Mouse (Mus musculus): ENCODE results near the gene Eme1. TPM values are rescaled to one million over a fixed set of nuclear protein-coding genes. Genes with fewer than 3 reads are reported as not detected.

The Eme1 gene
- polyA plus RNA-seq, 1 experiment from 2014 or later: 6.9 TPM

DNA sequence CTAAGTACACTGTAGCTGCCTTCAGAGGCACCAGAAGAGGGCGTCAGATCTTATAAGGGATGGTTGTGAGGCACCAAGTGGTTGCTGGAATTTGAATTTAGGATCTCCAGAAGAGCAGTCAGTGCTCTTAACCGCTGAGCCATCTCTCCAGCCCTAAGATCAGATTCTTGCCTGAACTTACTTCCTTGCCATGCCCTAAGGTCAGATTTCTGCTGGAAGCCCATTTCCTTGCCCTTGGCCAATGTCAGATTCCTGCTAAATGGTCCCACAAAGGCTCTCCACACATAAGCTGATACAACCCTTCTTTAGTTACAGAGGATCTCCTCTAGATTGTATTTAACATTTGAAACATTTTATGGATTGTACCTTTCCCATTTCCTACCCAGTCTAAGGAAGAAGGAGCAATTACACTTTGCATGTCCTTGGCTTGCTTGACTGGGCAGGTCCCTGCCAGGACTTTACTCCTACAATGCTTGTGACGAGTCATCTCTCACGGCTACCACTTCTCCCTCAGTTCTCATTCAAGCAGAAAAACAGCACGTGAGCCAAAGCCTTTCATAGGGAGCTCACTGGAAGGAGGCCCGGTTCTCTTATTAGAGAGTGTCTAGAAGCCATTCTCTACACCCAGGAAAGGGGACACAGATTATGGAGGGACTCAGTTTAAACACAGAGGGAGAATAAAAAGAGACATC, 32.9 kb downstream of the Eme1 start:
- in situ Hi-C loops (cut with MboI; ENCODE audit: low pct_unique_long_range_greater_than_20kb): no loop called here
- no peak for TF ChIP-seq CTCF (IDR thresholded peaks at IDR 0.05)
- no peaks in the 10 kb centered on the region for H3K27me3 ChIP-seq
- CTCF ChIA-PET: interaction anchor here (1.0 to 3.2 kb wide), 5 partner anchors 10 to 72 kb away, joined by 3 to 38 read pairs (median 5); partner anchors contain the start of genes Lrrc59 and Rsad1
- DNase-seq (ENCODE audit: low read depth, low spot score) (no peak), ATAC-seq (peak; percentile 17)
- POLR2A ChIA-PET: interaction anchor here (1.0 kb wide), 2 partner anchors 8 to 9 kb away, joined by 3 to 5 read pairs; partner anchors contain the start of gene Lrrc59

DNA sequence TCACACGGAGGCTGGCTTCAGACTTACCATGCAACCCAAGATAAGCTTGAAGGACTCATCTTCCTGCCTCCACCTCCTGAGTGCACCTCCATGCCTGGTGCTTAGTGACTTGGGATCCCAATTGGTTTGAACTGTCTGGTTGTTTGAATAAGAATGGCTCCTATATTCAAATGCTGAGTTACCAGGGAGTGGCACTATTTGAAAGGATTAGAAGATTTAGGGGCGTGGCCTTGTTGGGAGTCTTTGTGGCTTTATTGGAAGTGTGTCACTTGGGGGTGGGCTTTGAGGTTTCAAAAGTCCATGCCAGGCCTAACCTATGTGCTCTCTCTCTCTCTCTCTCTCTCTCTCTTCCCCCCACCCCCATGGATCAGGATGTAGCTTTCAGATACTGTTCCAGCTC, 36.1 kb downstream of the Eme1 start:
- ATAC-seq (no peak), DNase-seq (ENCODE audit: low read depth, low spot score) (no peak)
- no peak for TF ChIP-seq CTCF (IDR thresholded peaks at IDR 0.05)
- POLR2A ChIA-PET: no interaction called here
- CTCF ChIA-PET: interaction anchor here (1.2 kb wide), 1 partner anchor 12 kb away, joined by 4 read pairs; the partner anchor contains the start of gene Lrrc59
- in situ Hi-C loops (cut with MboI; ENCODE audit: low pct_unique_long_range_greater_than_20kb): no loop called here
- H3K27me3 ChIP-seq: no peaks in the 10 kb centered on the region

DNA sequence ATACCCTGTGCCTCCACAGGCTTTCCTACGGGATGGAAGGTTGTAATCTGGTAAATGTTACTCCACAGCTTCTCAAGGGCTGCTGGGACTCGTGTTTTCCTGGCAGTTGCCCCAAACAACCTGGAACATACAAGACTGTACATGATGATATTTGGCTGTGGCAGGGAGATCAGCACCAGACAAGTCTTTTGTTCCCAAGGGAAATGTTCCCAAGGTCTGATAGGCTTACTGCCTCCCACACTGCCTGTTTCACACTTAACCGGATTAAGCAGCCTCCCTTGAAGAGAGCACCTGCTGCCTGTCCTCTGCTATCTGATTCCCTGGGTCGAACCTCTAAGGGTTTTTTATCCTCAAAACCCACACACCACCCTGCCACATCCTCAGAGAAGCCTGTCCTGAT, 38.3 kb downstream of the Eme1 start:
- no peak for DNase-seq (ENCODE audit: low read depth, low spot score)
- ChIA-PET CTCF (no interaction called here), POLR2A (no interaction called here)
- ATAC-seq: no peak
- no peak for TF ChIP-seq CTCF (IDR thresholded peaks at IDR 0.05)
- H3K27me3 ChIP-seq: no peaks in the 10 kb centered on the region
- in situ Hi-C loops (cut with MboI; ENCODE audit: low pct_unique_long_range_greater_than_20kb): no loop called here

DNA sequence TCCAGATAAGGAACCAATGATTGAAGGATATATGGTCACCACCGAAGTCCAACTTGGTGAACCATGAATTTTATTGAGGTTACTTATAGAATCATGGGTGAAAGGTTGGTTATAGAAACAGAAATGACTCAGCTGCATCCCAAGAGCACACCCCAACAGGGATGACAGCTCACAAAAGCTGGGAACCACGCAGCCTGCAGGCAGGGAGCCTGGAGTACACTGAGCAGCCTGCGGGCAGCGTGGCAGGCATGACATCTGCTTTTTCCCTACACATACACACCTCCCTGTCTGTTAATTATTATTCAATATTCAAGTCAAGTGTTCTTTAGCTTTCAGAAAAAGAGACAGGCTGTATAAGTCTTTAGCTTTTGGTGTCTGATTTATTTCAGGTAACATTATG, 39.2 kb downstream of the Eme1 start:
- H3K27me3 ChIP-seq: no peaks in the 10 kb centered on the region
- ChIA-PET POLR2A (no interaction called here), CTCF (no interaction called here)
- ATAC-seq (no peak), DNase-seq (ENCODE audit: low read depth, low spot score) (no peak)
- TF ChIP-seq CTCF (IDR thresholded peaks at IDR 0.05): no peak
- in situ Hi-C loops (cut with MboI; ENCODE audit: low pct_unique_long_range_greater_than_20kb): no loop called here

DNA sequence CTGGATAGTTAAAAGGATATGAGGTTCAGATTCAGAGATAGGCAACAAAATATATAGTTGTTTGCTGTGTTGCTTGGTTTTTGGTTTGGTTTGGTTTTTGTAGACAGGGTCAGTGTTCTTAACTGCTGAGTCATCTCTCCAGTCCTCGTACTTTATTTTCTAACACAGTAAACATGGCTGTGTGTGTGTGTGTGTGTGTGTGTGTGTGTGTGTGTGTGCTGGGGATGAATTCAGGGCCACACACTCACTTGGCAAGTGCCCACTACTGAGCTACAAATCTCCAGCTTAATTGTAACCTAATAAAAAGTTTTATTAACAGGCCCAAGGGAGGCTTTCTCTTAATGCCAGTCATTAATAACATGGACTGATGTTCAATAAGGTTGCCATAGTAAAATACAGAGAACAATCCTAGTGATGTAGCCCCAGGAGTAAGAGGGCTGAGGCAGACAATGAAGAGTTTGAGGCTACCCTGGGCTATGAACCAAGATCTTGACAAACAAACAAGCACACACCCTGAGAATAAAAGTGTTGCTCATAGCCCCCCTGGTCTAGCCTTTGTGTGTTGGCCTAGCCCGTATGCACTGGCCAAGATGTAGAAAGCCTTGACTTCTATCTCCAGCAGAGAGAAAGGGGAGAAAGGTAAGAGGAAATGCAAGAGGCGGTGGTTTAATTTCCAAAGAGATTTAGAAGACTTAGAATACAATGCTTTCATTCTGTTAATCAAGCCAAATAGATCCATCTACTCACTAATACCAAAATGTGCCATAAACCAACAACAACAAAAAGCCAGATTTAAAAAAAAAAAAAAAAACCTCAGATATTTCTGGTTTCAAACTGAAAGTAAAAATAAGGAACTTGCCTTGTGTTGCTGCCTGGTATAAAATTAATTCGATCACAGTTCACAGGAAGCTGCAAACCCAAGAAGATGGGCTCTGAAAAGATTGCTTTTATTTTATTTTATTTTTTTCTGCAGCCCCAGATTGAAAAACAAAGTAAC, 42.7 kb downstream of the Eme1 start:
- no peak for ATAC-seq

DNA sequence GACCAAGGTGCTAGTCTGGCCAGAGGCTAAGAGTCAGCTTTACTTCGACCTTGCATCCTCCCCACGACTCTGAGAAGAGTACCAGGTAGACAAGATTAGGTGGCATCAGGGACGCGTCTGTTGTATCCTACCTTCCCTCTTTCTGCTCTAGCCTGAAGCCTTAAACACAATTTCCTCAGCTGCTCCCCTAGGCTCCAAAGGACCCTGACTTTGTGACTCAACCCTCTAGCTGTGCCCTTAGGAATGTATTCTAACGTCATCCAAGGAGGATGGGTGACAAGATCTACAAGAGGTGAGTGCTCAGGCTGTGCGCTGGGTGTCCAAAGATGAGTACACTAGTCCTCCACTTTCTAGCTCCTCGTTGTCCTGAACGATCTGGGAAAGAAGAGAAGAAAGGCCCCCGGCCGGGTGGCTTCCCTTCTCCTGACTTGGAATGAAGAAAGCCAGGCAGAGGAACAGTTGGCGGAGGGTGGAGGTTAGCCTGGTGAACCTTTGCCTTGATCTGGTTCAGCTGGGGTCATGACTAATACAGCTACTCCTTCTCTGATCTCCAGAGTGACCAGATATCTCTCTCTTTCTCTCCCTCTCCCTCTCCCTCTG, 51.3 kb downstream of the Eme1 start:
- in situ Hi-C loops (cut with MboI; ENCODE audit: low pct_unique_long_range_greater_than_20kb): no loop called here

More for the DNA sequence above, 42.7 kb downstream of the Eme1 start:
- in situ Hi-C loops (cut with MboI; ENCODE audit: low pct_unique_long_range_greater_than_20kb): no loop called here
- no peaks in the 10 kb centered on the region for H3K27me3 ChIP-seq
- CTCF ChIA-PET: interaction anchor here (2.2 kb wide), 1 partner anchor 19 kb away, joined by 8 read pairs; the partner anchor contains the start of gene Lrrc59
- TF ChIP-seq CTCF (IDR thresholded peaks at IDR 0.05): no peak
- no peak for DNase-seq (ENCODE audit: low read depth, low spot score)
- POLR2A ChIA-PET: no interaction called here

DNA sequence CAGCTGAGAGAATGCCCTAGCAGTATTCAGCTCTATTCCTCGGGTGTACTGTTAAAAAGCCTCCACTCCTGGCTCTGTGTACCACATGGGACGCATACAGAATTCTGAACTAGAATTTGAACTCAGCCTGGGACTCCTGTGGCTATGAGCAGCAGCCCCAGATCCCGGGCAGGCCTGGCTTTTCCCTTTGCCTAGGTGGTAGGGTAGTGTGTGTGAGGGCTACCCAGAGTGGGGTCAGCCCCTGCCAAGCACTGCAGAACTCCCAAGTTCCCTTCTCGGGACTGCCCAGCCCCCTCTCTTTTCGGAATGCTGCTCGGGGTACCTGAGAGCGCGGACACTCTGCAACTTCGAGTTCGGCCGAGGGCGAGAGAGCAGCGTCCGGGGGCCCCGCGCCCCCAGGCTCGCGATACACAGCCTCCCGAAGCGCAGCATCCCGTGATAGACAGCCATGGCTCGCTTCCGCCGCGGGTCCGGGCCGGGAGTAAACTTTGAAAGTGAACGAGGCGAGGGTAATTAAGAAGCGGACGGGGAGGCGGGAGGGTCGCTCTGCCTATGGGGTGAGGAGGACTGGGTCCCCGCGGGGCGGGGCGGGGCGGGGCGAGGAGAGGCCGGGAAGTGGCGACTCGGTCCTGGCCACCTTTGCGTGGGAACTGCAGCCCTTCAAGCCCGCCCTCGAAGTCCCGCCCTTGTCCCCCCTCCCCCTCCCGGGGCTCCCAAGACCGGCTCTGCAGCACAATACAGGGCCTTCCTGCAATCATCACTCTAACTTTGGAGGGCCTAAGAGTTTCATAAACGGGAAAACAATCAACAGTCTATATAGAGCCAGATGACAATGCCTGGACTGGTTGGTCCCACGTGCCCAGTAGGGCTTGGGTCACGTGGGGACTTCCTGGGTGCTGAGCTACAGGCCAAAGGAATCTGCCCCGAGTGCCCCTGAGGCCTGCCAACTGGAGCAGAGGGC, 52.2 kb downstream of the Eme1 start, which contains the start of gene Acsf2:
Acsf2 (minus strand) TSS at position 551 of the 961 bp plus-strand sequence.
- POLR2A ChIA-PET: no interaction called here
- no peak for TF ChIP-seq CTCF (IDR thresholded peaks at IDR 0.05)
- ATAC-seq: peak; percentile 44
- in situ Hi-C loops (cut with MboI; ENCODE audit: low pct_unique_long_range_greater_than_20kb): no loop called here
- H3K27me3 ChIP-seq: no peaks in the 10 kb centered on the region
- CTCF ChIA-PET: interaction anchor here (1.0 to 1.5 kb wide), 2 partner anchors 16 to 28 kb away, joined by 3 to 4 read pairs; partner anchors contain the start of gene Lrrc59
- no peak for DNase-seq (ENCODE audit: low read depth, low spot score)

More for the DNA sequence above, 51.3 kb downstream of the Eme1 start:
- DNase-seq (ENCODE audit: low read depth, low spot score) (no peak), ATAC-seq (no peak)
- TF ChIP-seq CTCF (IDR thresholded peaks at IDR 0.05): no peak
- ChIA-PET CTCF (interaction anchor here (1.0 kb wide), 1 partner anchor 27 kb away, joined by 3 read pairs; the partner anchor contains the start of gene Lrrc59), POLR2A (no interaction called here)
- H3K27me3 ChIP-seq: no peaks in the 10 kb centered on the region

DNA sequence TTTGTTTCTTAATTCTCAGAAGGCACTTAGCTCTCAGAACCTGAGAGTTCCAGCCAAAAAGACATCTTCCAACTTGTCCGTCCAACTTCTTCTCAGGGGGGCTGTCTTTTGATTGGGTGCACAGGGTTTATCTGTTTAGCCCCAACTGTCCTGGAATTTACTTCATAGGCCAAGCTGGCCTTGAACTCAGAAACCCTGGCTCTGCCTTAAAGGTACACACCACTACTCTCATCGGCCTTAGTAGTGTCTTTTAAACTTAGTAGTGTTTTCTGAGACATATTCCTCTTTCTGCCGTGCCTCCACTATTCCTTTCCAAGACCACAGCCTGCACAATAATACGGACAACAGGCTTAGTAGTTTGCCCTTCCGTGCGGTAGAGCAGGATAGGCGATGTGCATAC, 53.3 kb downstream of the Eme1 start:
- POLR2A ChIA-PET: no interaction called here
- in situ Hi-C loops (cut with MboI; ENCODE audit: low pct_unique_long_range_greater_than_20kb): no loop called here
- ATAC-seq (no peak), DNase-seq (ENCODE audit: low read depth, low spot score) (no peak)
- CTCF ChIA-PET: interaction anchor here (1.5 kb wide), 1 partner anchor 15 kb away, joined by 4 read pairs; no protein-coding TSS in a partner anchor
- no peak for TF ChIP-seq CTCF (IDR thresholded peaks at IDR 0.05)
- no peaks in the 10 kb centered on the region for H3K27me3 ChIP-seq

DNA sequence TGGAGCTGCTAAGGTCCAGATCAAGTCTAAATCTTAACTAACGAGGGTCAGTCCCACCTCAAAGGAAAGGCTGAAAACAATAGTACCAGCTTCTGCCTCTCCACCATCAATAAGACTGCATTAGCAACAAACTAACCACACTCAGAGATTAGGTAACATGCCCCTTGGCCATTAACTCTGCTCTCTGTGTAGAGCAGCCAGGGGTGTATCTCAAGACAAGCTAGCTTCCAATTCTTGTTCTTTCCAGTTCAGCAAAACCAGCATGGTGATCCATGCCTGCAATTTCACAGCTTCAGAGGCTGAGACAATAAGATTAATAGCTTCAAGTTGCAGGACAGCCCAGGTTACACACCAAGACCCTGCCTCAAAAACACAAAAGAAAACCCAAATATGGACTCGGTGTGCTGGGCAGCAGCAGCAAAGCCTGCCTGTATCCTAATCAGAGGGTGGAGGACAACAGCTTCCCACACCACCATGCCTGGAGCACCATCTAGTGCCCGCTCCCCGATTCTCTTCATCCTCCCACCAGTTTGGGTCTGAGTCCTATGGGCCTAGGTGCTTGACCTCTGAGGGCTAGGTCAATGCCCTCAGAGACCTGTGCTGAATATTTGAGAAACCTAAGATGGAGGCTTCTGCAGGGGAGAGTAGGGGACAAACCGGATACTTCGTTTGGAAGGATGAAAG, 55.2 kb downstream of the Eme1 start:
- in situ Hi-C loops (cut with MboI; ENCODE audit: low pct_unique_long_range_greater_than_20kb): no loop called here
- ATAC-seq (no peak), DNase-seq (ENCODE audit: low read depth, low spot score) (no peak)
- no peaks in the 10 kb centered on the region for H3K27me3 ChIP-seq
- TF ChIP-seq CTCF (IDR thresholded peaks at IDR 0.05): no peak
- CTCF ChIA-PET: interaction anchor here (0.9 to 1.6 kb wide), 2 partner anchors 11 to 31 kb away, joined by 3 to 4 read pairs; partner anchors contain the start of gene Lrrc59
- POLR2A ChIA-PET: no interaction called here
